Mouse (Mus musculus) cerebellum, adult 2 months (tissue): ENCODE measurements around the gene Zfp444.
"Not testable (repeated sequence)": the region's sequence is repeated elsewhere in the genome, so short reads cannot be mapped to it uniquely, and the experiment has no call there.

ENCODE experiments used
- CTCF ChIP-seq: fragments of 200-500 bp; IDR thresholded peaks from 2 replicates; pipeline ENCODE4 v1.5.1; 2011; ENCODE audit warnings: low read depth, mild to moderate bottlenecking, control low read depth, low read length, moderate library complexity, borderline replicate concordance; ENCODE audit not compliant: insufficient read depth
- POLR2A ChIP-seq: fragments of 200-500 bp; IDR thresholded peaks from 2 replicates; pipeline ENCODE4 v1.6.1; 2011; ENCODE audit warnings: low read length, control low read depth, borderline replicate concordance; ENCODE audit not compliant: insufficient read depth

DNA sequence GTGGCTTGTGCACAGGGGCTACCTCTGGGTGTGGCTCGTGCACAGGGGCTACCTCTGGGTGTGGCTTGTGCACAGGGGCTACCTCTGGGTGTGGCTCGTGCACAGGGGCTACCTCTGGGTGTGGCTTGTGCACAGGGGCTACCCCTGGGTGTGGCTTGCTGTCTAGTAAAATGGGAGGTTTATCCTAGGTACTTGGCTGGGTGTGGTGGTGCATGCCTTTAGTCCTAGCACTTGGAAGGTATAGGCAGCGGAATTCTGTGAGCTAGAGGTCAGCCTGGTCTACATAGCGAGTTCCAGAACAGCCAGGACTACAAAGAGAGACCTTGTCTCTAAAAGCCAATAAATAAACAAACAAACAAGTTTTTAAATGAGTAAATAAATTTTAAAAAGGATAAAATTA is 42.7 kb downstream of the Zfp444 start:
- not testable (repeated sequence) for TF ChIP-seq CTCF, POLR2A
